Mouse (Mus musculus): ENCODE data around the gene Ufc1.
A peak's percentile ranks its signal among the peaks of the same experiment; 100 is the strongest.
"Not testable (repeated sequence)": the region's sequence is repeated elsewhere in the genome, so short reads cannot be mapped to it uniquely, and the experiment has no call there.

The Ufc1 gene

DNA sequence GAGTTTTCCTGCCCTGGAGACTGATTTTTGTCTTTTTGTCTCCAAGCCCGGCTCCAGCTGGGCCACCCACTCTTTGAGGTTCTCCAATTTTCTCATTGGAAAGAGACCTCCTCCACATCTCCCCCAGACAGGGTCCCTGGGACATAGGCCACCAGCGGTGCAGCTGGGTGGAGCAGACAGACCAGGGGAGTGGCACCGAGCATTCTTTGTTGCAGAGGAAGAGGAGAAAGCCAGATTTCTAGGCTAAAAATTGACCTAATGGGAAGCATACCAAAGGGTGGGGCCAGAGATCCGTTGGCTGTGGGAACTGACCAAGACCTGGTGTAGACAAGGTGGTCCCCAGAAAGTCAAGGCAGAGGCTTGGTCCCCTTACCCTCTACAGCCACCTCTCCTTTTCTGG is 46.9 kb downstream of the Ufc1 start:
- no peak for DNase-seq (ENCODE audit: low spot score)

DNA sequence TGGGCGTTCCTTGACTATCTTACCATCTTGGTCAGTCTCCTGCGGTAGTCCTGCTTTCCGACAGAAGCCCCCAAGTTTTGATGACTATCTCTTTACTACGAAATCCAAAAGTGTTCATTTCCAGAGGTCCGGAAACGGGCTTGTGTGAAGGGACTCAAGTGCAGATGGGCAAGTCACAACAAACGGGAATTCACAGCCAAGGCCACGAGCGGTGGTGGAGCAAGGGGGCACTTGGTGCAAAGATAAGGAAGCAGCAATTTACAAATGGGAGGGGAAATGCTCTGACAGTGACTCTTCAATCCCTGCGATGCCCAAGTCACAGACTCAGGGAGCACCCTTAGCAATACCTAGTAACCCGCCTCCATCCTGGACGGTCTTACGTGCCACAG is 47.4 kb downstream of the Ufc1 start:
- DNase-seq (ENCODE audit: low spot score), result no peak

DNA sequence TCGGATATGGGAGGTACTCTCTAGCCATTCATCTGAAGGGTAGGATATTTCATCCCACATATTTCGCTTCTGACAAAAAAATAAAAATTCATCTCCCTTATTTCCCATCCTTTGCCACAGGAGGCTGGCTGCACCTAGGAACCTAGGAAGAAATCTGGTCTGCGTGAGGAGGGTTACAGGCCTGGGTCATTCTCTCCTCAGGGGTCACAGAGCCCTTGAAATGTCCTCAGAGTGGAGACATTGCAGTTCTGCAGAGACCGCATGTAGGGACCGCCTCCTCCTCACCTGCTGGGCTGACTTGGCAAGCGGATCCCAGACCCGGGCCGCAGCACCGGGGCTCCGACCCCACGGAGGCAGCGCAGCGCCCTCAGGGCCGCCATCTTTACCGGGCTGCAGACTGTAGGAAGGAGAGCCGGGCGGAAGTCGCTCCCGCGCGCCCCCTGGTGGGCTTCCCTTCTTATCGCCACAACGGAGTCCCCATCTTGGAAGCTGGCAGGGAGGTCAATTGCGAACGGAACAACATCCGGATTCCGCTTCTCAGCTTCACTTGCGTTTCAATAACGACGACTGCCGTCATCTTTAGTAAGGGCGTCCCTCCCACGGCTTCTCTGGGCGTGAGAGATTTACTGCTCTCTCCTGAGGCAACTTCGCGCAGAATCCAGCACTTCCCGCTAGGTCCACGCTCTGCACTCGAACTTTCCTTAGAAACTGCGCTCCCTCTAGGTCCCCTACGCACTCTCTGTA is 47.9 kb downstream of the Ufc1 start:
- peak; percentile 97 for DNase-seq (ENCODE audit: low spot score)

DNA sequence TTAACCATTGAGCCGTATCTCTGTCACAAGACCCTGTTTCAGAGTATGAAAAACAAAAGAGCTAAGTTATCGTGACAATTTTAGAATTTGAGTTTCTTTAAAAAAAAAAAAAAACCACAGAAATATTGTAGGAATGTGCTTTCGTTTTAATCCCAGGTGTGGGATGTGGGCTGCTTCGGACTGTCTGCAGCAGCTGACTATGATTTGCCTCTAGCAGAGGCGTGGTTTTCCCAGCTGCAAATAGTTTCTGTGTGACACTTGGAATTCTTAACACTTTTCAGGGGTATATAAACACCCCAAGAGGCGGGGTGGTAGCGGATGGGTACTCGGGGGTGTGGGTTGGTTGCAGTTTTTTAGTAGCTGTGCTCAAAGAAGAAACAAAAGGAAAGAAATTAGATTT is 49.5 kb downstream of the Ufc1 start:
- no peak for DNase-seq (ENCODE audit: low spot score)

DNA sequence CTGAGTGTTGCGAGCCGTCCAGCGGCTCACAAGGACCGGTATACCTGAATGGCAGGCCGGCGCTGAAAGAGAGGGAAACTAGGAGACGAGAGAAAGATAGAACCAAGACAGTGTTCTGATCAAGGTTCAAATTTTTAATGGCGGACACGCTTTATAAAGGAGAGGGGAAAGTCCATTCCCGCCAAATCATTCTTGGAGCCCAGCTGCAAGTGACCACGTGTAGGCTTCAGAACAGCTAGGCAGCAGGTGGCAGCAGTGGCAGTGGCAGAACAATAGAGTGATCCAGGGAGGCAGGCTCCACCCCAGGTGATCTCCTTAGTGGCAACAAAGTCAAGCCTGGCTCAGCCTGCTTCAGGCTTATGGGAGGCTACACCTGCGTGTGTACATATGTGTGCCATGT is 52.9 kb downstream of the Ufc1 start:
- DNase-seq (ENCODE audit: low spot score), result not testable (repeated sequence)

DNA sequence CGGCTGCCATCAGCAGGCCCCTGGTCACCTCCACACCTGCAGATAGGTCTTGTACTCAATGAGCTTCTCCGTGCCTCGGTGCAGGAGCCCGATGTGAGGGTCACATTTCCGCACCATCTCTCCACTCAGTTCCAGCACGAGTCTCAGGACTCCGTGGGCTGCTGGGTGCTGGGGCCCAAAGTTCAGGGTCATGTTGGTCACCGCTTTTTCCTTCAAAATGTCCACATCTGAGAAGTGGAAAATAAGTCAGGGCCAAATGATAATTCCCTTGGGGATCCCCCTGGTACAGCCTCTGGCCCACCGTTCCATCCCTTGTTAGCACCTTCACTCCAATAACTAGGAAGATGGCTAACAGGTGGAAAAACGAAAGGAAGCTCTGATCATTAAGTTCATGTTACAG is 53.9 kb downstream of the Ufc1 start:
- no peak for DNase-seq (ENCODE audit: low spot score)

DNA sequence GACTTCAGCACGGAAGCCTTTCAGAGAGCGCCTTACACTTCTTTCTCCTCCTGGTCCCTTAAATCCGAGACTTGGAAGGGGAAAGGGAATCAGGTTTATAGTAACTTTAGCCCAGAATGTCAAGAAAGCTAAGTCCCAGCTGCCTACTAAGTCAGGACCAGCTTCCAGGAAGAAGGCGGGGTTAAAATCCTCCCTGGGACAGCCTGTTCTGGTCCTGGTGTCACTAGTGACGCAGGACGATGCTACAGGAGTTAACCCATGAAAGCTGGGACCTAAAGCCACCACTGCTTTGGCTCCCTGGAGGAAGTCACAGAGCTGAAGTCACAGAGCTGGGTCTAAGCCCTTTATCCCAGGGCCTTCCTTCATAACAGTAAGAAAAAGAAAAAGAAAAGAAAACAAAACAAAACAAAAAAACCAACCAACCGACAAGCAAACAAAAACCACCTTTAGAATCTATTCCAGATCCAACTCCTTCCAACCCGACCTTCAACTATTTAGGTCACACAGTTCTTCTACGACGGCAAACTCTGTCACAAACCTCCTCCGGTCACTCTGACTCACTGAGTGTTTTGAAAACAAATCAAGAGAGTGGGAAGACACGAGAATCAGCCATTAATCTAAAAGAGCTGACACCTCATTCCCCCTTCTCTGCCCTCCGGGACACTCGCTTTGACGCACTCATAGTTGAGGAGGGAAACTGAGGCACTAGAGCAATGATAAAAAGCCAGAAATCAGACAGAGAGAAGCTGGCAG is 54.7 kb downstream of the Ufc1 start:
- DNase-seq (ENCODE audit: low spot score), result no peak

Data from testis, postnatal 14 days (tissue).